Mouse (Mus musculus) left cerebral cortex, postnatal 4 days (tissue): ENCODE results near the gene Btbd16. TPM values are rescaled to one million over a fixed set of nuclear protein-coding genes. Genes with fewer than 3 reads are reported as not detected.

Experiments
- DNase-seq: peaks from one replicate; pipeline ENCODE4 v3.0.0-alpha.2; 2022
- intact Hi-C: fragments of 180-260 bp; cut with DNase I; formaldehyde crosslinking; loops from one replicate; pipeline ENCODE4 v1.15.1; 2025
- total RNA-seq, 2 experiments: library from RNA; stranded (reverse); gene quantifications; 2 replicates each; pipeline ENCODE4 v1.2.3; 2021

Gene Btbd16
- total RNA-seq, 2 experiments from 2014 or later, result 0.34 TPM; not detected in 1

- intact Hi-C loops, result no loop called here
Observed at GRCm38 (mm10) chr7:130854684-130855292, 80.9 kb downstream of the Btbd16 start.

GRCm38 (mm10) chr7:130855681-130856080, 81.8 kb downstream of the Btbd16 start:
- no peak for DNase-seq
- intact Hi-C loops, result no loop called here

More at GRCm38 (mm10) chr7:130854684-130855292, 80.9 kb downstream of the Btbd16 start:
- DNase-seq, result no peak

GRCm38 (mm10) chr7:130857973-130858372, 84.1 kb downstream of the Btbd16 start:
- intact Hi-C loops, result no loop called here
- no peak for DNase-seq

- DNase-seq, result no peak
- intact Hi-C loops, result no loop called here
Observed at GRCm38 (mm10) chr7:130859926-130860325, 86.1 kb downstream of the Btbd16 start.

- intact Hi-C loops, result no loop called here
- peak; percentile 44 for DNase-seq
Observed at GRCm38 (mm10) chr7:130860721-130861142, 86.9 kb downstream of the Btbd16 start.

GRCm38 (mm10) chr7:130862501-130862900, 88.6 kb downstream of the Btbd16 start:
- intact Hi-C loops, result no loop called here
- DNase-seq, result no peak

GRCm38 (mm10) chr7:130864711-130865110, 90.8 kb downstream of the Btbd16 start:
- DNase-seq, result no peak
- intact Hi-C loops, result no loop called here

- intact Hi-C loops, result no loop called here
- DNase-seq, result peak; percentile 98
Observed at GRCm38 (mm10) chr7:130865613-130866591, 92.0 kb downstream of the Btbd16 start, which contains the start of gene Plekha1. Plekha1 (plus strand) TSS chr7:130865756.

GRCm38 (mm10) chr7:130866640-130867039, 92.8 kb downstream of the Btbd16 start:
- no peak for DNase-seq
- intact Hi-C loops, result no loop called here

GRCm38 (mm10) chr7:130867256-130867655, 93.4 kb downstream of the Btbd16 start:
- DNase-seq, result no peak
- intact Hi-C loops, result no loop called here

Other genes with a start within 250 kb of the Btbd16 start
- 10 to 100 TPM; 36.1 to 38.3 TPM for gene Nsmce4a, start 201.0 kb upstream of the Btbd16 start, total RNA-seq
- 100 to 1,000 TPM; 101 to 102 TPM for gene Tacc2, start 196.6 kb upstream of the Btbd16 start, total RNA-seq
- 100 to 1,000 TPM; 132 to 140 TPM for gene Plekha1, start 91.7 kb downstream of the Btbd16 start, total RNA-seq
- 10 to 100 TPM; 45.2 to 48.8 TPM for gene Htra1, start 162.0 kb downstream of the Btbd16 start, total RNA-seq